Mouse (Mus musculus): ENCODE data around the gene Neurog1.
A peak's percentile ranks its signal among the peaks of the same experiment; 100 is the strongest.

DNA sequence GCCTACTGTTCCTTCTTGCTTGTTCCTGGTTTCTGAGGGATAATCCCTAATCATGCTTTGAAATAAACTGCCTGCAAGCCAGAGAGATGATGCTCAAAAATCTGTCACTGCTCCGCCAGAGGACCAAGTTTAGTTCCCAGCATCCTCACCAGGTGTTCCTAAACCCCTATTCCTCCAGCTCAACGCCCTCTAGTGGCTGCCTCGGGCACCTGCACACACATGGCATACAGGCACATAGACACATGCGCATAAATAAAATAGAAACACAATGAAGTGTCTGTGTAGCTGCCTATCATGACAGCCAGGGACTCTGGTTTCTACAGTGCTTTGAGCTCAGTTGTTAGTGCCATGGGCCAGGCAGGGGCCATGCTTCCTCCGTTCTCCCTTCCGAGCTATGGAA, 38.0 kb upstream of the Neurog1 start:
- TF ChIP-seq POLR2A (IDR thresholded peaks at IDR 0.05; ENCODE audit: borderline replicate concordance, extremely low read depth, insufficient read depth, insufficient read length, poor library complexity, severe bottlenecking) (no peak), CTCF (IDR thresholded peaks at IDR 0.05; ENCODE audit: borderline replicate concordance, extremely low read depth, insufficient read depth, insufficient read length) (peak; percentile 22; the same call in 1 of the 2 replicates)

All from brain, embryonic 14.5 days (tissue).